Mouse (Mus musculus) neutrophil, adult 5-6 weeks (primary cell): ENCODE data around the gene Itpkc. TPM values are rescaled to one million over a fixed set of nuclear protein-coding genes. Genes with fewer than 3 reads are reported as not detected.
"Not testable (repeated sequence)": the region's sequence is repeated elsewhere in the genome, so short reads cannot be mapped to it uniquely, and the experiment has no call there.

Source experiments
- ATAC-seq: fragments of 151-379, 151-347 bp; 2 replicates; pipeline ENCODE4 v1.8.0; 2017; ENCODE audit warnings: mild to moderate bottlenecking, moderate TSS enrichment; ENCODE audit not compliant: insufficient number of reproducible peaks, poor library complexity, low FRiP score, severe bottlenecking; ENCODE audit errors: extremely low read depth
- total RNA-seq: library from RNA; stranded (forward); fragments of 200-1000 nt; gene quantifications from 2 replicates; pipeline ENCODE4 v1.2.3, GENCODE M21; 2017

Gene Itpkc
- total RNA-seq, 1 experiment from 2014 or later, result 12.0 TPM

DNA sequence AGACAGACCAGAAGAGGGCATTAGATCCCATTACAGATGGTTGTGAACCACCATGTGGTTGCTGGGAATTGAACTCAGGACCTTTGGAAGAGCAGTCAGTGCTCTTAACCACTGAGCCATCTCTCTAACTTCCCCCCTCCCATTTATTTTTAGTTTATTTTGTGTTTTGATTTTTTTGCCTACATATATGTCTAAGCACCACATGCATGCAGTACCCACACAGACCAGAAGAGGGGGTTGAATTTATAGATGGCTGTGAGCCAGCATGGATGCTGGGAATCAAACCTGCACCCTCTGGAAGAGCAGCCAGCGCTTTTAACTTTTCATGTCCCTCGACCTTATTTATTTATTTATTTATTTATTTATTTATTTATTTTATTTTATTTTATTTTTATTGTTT is 15.6 kb upstream of the Itpkc start:
- not testable (repeated sequence) for ATAC-seq

DNA sequence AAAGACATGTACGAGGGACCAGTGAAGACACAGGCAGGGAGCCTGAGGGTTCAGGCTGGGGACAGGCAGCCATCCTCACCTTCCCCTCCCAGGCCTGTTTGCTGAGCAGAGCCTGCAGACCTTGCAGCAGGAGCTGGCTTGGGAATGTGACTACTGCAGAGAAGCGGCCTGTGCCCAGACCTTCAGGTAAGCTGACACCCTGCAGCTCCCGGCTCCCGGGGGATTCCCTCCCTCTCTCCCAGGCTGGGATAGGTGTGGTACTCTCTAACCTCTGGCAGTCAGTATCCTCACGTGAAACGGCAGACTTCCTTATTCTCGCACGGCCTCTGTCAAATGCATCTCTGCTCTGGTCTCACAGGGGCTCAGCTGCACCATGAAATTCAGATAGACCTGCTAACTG is 14.8 kb upstream of the Itpkc start:
- no peak for ATAC-seq

DNA sequence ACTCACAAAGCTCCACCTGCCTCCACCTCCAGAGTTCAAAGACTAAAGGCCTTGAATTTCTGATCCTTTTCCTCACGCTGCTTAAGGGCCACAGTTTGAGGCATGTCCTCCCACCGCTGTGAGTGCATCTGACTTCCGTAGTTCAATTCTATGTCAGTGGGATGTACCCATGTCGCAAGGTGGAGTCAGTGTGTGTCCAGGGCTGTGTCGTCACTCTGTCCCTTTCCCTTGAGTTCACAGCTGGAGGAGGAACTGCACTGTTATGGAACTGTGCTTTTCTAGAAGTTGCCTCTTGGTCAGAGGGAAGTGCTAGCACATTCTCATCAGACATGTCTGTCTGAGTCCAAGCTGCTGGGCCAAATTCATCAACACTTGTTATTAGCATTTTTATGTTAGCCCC is 10.1 kb upstream of the Itpkc start:
- ATAC-seq, result peak; percentile 59; the same call in 1 of the 2 replicates

DNA sequence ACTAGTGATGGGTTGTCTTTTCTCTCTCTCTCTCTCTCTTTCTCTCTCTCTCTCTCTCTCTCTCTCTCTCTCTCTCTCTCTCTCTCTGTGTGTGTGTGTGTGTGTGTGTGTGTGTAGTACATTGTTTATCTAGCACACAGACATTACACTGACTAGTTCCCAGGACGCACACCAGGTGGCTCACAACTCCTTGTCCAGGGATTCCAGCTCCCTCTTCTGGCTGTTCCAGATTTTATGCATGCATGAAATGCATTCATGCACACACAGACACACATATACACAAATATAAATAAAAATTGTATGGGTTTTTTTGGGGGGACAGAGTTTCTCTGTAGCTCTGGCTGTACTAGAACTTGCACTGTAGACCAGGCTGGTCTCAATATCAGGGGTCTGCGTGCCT is 9.1 kb upstream of the Itpkc start:
- ATAC-seq, result no peak

DNA sequence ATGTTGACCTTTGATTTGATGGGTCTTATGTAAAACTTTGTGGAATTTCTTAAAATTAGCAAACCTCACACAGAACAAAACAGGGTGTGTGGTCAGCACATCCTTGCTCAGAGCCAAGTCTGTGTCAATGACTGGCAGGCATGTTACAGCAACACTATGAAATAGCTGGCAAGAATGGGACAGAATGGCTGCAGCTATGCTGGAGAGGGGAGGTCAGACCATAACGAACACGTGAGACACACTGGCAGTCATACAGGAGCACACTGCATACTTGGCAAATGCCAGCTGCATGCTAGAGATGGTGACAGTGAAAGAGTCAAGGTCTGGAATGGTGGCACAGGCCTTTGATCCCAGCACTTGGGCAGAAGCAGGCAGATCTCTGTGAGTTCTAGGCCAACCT is 7.3 kb upstream of the Itpkc start:
- ATAC-seq, result no peak

DNA sequence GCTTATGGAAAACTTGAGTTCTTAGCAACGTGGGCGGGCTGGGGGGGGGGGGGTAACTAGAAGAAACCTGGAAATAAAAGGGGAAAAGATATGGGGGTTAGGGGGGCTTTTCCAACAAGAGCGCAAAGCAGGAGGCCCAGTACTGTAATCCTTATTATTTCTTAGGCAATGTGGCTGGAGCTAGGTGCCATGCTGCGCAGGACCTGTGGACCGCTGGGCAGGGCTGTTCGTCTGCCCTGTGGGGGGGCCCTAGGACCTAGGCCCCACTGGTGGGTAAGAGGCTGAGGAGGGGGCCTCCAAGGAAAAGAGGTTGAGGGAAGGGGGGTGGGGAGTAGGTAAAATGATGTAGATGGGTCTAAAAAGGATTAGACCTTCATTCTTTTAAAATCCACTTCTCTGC is 4.8 kb upstream of the Itpkc start:
- ATAC-seq, result no peak

DNA sequence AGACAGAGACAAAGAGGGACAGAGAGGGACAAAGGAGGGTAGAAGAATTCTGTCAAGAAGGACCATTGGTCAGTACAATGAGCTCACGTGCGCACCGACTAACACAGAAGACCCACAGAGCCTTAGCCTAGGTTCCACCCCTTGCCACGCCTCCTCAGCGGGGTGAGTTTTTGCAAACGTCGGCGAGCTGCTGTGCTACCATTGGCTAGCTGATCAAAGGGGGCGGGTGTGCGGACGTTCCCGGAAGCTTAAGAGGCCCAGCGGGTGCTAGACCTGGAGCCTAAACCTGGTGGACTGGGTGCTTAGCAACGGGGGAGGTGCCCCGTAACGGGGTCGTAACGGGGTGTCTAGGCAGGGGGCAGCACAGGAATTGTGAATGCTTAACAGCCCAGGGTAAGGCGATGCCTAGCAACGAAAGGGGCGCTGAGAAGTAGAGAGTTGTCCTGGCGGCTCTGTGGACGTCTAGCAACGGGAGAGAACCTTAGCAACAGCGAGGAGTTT is 4.4 kb upstream of the Itpkc start, which contains the start of gene Coq8b:
Gene Coq8b (plus strand): TSS at position 243 of the 501 bp plus-strand sequence.
- peak; percentile 91 for ATAC-seq

DNA sequence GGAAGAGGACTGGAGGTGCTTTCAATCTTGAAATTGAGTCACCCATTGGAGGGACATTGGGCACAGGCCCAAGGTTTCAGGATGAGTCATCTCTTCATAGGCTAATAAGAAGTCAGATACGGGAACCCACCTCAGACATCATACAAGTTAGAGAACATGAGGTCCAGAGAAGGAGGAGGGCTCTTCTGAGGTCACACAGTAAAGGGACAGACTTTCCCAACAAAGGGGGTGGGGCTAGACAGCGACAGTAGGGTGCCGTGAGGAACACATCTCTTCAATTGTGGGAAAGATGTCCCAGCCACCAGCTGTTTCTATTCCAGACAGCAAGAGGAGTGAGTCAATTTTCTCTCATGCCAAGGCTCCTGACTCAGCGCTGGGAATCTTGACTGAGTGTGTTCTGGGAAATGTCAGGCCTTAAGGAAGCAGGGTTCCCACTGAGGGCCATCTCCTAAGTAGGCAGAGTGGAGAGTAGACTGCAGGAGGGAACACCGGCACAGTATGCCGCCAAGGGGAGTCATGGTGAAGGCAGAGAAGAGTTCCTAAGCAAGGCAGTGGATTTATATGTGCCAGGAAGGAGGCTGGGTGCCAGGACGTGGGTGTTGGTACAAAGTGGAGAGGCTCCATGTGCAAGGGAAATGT is 3.4 kb upstream of the Itpkc start:
- ATAC-seq, result no peak

DNA sequence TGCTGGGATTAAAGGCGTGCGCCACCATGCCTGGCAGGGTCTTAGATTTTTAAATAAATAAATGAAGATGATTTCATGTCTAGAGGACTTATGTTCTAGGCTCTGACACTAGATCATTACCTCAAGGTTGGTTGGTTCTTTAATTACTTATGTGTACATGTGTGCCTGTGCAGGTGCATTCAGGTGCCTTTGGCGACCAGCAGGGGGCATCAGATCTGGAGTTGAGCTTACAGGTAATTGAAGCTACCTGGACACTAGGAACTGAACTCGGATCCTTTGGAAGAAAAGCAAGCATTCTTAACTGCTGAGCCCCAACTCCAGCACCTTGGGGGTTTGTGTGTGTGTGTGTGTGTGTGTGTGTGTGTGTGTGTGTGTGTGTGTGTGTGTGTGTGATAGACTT is 2.3 kb upstream of the Itpkc start:
- no peak for ATAC-seq

DNA sequence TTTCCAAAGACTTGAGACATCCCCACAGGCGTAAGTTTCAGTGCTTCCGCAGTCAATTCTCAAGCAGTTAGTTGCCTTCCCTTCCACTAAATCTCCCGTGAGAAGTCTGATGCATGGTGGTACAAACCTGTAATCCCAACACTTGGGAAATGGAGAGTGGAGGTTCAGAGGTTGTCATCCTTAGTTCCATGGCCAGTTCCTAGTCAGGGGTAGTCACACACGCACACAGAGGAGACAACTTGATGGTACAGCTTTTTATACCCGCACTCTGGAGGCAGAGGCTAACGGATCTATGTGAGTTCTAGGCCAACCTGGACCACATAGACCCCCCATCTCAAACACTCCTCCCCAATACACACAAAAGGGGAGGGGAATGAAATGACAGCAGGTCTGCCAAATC is 404 bp upstream of the Itpkc start:
- ATAC-seq, result no peak

DNA sequence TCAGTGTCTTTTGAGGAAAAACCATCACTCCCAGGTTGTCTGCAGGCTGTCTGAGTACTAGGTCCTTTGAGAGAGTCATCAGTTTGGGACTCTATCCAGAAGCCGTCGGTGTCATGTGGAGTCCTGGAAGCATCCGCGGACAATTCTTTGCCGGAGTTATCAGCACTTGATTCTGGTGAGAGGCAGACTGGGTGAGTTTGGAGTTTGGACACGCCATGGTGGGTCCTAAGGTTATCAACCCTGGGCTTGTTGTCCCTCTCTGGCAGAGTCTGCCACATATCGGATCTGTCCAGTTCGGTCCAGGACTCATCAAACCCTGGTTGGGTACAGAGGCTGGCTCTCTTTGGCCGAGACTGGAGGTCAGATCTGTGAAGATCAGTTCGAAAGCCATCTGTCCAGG is 785 bp downstream of the Itpkc start:
- ATAC-seq, result no peak

DNA sequence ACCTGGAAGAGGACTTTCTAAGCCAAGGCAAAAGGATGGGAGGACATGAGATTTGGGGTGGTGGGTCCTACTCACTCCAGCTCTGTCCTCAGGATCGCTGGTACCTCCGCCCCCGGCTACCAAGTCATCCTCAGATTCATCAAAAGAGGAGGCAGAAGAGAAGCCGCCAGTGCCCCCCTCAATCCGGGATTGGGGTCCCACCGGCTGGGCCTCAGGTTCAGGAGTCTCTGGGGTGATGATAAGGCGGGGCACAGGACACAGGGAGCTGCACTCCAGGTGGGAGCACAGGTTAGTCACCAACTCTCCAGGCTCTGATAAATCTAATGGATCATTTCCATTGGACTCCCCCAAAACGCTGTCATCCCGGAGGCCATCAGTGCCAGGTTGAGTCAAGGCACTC is 1.2 kb downstream of the Itpkc start:
- no peak for ATAC-seq

DNA sequence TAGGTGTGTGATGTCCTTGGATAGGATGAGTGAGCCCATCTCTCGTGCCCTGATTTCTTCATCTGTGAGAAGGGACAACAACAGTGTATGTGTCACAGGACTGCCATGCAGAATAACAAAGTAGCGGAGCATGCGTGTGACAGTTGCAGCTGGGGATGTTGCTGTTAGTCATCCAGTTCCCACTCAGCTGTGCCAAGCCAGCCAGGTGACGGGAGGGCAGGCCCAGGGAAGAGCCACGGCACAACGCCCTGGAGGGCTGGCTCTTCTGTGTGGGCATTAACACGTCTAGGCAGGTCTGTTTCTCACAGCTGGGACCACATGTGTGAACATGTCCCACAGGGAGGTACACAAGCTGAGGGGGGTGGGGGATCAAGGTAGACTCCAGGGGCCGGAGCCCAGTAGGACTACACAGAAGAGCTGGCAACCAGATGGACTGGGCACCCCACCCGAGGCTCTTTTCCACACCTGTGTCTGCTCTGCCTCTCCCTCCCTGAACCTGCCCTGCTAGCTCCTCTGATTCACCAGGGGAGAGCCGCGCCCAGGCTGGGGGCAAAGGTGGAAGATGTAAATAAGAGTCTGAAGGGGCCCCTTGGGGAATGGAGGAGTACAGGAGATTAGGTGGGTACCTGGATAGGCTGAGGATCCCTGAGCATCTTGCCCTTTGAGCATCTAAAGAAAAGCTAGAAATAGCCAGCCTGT is 3.4 kb downstream of the Itpkc start:
- ATAC-seq, result no peak

DNA sequence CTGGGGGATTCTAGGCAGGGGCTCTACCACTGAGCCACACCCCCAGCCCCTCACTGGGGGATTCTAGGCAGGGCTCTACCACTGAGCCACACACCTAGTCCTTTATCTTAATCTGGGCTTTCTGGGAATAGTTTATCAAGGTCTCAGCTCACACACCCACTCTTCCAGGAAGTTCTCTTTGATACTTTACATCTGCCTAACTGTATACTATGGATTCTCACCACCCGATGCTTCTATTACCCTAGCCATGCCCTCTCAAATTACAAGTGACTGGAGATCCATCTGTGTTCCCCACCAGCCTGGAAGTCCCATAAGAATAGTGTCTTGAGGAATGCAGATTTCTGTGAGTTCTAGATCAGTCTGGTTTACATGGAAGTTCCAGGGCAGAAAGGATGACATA is 5.9 kb downstream of the Itpkc start:
- ATAC-seq, result no peak

DNA sequence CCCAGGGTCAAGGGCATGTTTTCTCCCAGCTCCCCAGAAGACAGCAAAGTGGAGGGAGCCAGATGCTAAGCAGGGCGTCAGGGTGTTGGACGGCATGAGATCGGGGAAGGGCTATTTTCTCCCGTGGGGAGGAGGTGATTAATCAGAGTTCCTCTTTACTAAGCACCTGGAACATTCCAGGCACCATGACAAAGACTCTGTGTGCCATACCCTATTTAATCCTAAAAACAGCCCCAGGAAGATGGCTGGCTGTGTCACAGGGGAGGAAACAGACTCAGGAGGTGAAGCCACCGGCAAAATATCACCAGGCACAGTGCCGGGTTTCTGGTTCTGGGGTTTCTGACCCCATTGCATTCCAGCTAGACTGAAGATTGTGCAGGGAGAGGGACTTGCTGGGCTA is 6.5 kb downstream of the Itpkc start:
- no peak for ATAC-seq

DNA sequence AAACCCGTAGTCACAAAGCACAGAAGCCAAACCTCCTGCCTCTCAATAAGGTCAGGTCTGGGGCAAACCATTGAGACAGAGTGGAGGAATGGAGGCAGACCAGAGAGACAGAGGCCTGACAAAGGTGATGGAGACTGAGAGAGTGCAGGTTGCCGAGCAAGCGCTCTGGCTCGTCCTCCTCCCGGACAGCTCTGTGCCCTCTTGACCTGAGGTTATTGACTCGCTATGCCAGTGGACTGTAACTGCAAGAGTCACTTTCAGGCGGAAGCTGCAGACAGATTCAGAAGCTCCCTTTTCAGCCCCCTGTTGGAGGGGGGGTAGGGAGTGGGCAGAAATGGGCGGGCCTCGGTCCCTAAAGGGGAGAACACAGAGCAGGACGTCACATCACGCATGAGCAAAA is 8.5 kb downstream of the Itpkc start:
- ATAC-seq, result no peak

DNA sequence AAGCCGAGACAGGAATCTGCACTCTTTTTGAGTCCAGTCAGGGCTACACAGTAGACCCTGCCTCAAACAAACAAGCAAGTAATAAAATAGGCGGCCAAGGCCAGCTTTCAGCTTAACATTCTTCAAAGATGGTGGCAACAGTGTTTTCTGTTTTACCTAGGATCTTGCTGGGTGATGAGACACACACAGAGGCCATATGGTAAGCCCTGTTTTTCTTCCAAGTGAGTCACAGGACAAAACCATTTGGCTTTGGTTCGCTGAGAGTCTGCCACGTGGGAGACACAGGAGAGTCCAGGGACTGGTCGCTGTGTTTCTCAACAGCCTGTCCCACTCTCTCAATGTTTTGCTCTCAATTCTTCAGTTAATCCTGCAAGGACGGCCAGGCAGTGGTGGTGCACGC is 9.9 kb downstream of the Itpkc start:
- ATAC-seq, result no peak

DNA sequence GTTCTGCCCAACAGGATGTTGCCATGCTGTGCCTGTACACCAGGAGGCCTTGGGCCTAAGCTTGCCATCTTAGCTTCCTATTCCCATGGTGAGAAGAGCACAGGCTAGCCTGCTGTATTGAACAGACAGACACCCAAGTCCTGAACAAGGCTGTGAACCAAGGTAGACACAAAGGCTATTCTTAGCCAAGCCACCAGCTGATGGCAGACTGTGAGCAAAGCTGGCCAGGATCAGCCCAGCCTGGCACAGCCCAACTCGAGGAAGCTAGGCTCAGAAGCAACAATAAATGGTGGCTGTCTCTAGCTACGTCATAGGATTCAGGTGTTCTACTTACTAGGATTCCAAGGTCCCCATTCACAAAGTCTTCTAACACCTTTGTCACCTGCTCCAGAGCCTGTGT is 15.8 kb downstream of the Itpkc start:
- ATAC-seq, result no peak

DNA sequence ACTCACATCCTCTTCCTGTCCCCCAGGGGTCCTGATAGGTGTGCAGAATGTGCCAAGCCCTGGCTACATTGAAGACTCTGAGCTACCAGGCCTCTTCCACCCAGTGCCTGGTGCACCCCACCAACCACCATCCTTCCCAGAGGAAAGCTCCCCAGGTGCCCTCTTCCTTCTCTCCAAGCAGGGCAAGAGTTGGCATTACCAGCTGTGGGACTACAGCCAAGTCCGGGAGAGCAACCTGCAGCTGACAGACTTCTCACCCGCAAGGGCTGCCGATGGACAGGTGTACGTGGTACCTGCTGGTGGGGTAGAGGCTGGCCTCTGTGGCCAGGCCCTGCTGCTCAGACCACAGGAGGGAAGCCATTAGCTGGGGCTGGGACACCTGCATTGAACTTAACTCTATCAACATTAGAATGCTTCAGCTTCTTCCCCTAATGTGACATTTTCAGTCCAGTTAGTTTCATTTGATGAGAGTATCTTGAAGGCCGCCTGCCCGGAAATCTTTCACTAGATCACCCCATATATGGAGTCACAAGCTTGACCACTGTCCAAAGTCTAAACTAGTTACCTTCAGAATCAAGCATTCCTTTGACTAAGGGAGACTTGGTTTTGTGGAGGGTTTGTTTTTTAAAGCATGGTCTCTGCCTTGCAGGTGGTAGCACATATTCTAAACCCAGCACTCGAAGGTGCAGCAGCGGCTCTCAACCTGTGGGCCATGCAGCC is 24.6 kb downstream of the Itpkc start:
- ATAC-seq, result no peak

DNA sequence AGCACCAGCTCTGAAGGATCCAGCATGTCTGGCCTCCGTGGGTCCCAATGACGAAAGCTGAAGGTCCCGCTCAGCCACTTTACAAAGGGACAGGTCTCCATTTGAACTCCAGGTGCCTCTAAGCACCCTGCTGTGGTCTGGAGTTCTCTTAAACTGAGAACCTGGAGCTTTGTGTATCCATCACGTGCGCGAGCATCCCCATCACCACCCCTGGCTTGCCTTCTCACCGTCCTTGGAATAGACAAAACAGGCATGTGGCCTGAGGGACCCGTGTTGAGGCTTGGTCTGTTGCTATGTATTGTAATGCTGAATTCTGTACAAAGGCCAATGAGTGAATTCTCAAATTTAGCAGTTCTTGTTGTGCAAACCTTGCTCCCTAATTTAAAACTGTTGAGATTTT is 29.7 kb downstream of the Itpkc start:
- ATAC-seq, result no peak
